Mouse (Mus musculus) layer of hippocampus, postnatal 25 days (tissue): ENCODE measurements around the gene Azin2. TPM values are rescaled to one million over a fixed set of nuclear protein-coding genes. Genes with fewer than 3 reads are reported as not detected.

ENCODE experiments used
- DNase-seq, 2 experiments: peaks; one replicate each; pipeline ENCODE4 v3.0.0; 2022; ENCODE audit warnings: mixed read lengths in 2 of 2, low spot score in 1 of 2; ENCODE audit errors: extremely low spot score in 1 of 2
- total RNA-seq, 2 experiments: library from RNA; stranded (reverse); gene quantifications; 2 replicates each; pipeline ENCODE4 v1.2.3; 2021

Gene Azin2
- total RNA-seq, 2 experiments from 2014 or later: 40.7 to 41.8 TPM

DNA sequence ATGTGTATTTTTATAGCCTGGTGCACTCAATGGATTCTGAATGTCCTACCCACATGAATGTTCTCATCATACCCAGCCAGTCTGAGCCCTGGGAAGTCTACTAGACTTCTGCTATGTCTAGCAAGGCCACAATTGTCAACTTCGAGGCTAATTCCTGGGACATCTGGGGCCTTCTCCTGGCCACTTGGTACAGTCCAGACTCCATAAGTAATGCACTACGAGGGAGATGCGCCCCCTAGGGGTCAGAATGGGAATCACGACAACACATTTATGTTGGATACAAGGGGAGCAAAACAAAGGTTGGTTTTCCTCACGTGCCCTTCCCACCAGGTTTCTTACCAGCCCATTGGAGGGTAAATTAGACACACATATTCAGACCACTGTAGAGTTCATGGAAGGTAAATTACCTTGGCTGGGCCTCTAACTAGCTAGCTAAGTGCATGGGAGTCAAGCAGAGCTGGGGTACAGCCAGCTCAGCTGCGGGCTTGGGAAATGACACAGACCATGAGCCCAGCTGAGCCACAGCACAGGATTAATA is 14.0 kb downstream of the Azin2 start:
- peak in 1 of 2 experiments; percentile 59 for DNase-seq

DNA sequence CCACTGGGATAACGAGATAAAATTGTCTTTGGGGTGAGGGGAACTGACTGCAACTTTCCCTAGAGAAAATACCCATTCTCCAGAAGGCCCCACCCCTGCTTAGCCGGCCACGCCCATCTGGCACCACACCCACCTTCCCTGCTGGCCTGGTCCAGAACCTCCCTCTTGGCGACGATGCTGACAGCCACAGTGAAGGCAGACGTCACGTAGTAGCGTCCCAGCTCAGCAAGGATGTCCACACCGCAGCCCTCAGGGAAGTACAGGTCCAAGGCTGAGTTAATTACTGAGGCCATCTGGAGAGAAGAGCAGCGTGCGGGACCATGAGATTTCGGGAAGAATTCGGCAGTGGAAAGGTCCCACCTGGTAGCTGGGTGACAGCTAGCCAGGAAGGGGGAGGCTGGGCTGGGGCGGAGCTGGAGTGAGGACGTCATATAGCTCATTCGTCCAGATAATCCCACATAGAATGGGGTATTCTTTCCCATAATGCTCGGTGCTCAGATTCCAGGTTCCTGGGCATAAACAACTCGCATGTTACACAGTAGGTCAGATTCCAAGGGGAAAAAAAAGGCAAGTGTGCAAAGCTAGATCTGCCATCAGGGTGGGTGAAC is 14.8 kb downstream of the Azin2 start:
- DNase-seq: no peak

DNA sequence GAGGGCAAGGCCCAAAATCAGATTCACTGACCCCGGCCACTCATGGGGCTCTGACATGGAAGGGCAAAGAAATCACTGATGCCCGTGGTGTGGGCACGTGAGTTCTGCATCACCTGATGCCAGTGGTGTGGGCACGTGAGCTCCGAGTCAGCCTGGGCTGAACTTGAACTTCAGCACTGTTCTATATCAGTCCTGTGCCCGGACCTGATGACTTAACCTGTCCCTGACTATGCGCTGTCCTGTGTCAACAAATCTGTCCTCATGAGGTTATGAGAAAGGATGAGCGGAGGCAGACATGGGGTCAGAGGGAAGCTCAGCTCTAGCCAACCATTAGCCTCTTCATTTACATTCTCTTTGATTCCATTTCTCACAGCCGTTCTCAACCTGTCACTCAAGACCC is 15.5 kb downstream of the Azin2 start:
- no peak for DNase-seq

DNA sequence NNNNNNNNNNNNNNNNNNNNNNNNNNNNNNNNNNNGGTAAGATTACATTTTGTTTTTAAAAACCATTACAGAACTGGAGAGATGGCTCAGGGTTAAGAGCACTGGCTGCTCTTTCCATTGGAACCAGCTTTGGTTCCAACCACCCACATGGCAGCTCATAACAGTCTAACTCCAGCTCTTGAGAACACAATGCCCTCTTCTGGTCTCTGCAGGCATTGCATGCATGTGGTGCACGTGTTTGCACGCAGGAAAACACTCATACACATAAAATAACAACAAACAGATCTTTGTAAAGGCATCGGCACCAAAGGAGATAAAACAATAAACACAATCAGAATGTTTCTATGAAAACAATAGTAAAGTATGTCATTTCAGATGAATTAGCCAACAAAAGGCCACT is 19.9 kb downstream of the Azin2 start:
- DNase-seq: no peak

DNA sequence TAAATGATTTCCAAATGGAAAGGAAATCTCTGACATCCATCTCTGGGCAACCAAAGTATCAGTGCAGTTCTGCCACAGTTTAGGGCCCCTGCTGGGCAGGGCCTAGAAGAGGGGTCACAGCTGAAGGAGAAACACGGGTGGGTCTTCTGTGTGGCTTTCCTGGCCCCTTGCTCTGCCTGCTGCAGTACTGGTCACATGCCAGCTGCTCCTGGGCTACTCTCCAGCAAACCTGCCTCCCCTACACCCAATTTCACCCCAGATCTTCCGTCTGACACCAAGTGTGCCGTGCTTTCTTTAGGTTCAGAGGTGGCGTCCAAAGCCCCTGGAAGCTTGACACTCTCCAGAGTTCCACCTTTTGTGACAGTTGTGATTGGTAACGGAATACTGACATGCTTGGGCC is 26.6 kb downstream of the Azin2 start:
- no peak for DNase-seq

DNA sequence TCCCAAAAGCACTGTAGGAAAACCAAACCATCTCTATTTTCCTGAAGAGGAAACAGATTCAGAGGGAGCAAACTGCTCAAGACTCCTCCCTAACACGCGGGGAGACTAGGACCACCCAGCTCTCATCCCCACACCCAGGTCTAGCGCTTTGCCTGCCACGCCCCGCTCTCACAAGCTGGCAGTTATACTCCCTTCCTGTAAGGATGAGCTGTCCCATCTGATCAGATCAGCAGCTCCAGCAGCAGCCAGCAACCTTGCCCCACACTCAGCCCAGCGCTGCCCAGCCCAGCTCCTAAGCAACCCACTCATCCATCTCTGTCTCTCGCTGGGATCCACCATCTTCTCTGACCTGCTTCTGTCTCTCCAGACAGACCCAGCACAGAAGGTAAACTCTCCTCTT is 29.5 kb downstream of the Azin2 start:
- DNase-seq: no peak

DNA sequence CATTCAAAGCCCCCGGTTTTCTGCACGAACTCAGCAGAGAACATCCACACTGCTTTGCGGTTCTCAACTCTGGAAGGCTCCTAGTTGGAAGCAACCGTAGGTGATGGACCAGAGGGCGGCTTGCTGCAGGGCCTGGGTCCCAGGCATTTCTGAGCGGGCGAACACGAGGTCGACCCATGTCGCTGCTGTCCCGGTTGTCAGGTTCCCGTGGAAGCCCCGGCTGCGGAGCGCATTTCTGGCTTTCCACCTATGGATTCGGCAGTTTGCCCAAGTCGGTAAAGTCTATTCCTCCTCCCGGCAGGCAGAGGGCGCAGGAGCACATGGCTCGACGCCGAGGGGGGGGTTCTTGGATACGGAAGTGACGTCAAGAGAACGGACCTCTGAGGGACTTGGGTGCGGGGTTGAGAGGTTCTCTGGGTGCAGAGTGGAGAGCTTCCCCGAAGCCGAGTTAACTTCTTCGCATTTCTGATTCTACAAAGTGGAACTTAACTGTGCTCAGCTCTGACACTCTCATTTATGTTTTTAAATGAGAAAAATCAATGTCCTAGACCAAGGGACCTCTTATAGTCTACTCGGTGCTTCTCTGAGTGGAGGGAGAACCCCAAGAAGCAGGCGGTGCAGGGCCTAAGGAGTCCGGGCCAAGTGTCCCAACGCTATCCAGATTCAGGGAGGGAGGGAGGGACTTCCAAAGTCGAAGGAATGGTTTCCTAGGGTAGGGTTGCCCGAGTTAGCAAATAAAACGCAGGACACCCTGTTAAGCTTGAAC is 37.2 kb downstream of the Azin2 start:
- DNase-seq: peak; percentile 75 to 82

DNA sequence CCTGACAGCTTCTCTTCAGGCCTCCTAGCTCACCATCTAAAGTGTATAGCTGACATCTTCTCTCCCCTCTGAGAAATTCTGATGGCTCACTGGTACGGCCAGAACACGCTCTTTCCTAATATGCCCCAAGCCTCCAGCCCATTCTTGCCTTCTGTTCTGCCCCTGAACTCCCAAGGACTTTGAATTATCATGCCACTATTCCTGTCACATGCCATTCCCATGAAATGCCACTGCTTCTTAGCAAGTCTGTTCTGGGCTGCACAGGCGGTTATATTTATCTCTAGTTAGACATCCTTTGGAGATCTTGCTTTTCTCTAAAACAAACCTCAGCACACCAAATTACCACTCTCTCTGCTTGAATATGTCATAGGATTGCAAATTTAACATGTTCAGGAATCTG is 38.6 kb downstream of the Azin2 start:
- DNase-seq: no peak

DNA sequence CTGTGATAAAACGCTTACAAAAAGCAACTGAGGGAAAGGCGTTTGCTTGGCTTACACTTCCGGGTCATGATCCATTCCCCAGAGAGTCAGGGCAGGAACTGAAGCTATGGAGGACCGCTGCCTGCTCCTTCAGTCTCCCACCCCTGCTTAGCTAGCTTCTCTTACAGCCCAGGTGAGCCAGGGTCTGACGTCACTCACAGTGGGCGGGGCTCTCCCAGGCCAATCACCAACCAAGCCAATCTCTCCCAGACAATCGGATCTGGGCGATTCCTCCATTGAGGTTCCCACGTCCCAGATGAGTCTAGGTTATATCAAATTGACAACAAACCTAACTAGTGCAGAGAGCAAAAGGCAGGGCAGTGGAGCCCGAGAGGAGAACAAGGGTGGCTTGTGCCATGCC is 43.1 kb downstream of the Azin2 start:
- DNase-seq: no peak

DNA sequence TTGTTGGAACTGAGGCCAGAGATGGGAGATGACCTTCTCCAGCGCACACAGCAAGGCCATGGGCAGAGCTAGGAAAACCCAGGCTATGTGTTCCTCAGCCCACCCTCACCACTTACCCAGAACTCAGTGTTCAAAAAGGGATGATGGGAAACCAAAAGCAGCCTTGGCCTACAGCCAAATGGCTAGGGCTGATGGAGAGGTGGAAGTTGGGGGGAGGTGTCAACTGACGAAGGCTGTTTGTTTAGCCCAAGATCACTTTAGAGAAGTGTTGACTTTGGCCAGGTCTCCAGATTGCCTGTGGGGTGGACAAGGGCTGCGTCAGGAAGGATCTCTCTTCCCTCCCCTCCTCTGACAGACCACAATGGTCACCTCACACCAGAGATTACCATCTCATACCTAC is 44.1 kb downstream of the Azin2 start:
- no peak for DNase-seq

DNA sequence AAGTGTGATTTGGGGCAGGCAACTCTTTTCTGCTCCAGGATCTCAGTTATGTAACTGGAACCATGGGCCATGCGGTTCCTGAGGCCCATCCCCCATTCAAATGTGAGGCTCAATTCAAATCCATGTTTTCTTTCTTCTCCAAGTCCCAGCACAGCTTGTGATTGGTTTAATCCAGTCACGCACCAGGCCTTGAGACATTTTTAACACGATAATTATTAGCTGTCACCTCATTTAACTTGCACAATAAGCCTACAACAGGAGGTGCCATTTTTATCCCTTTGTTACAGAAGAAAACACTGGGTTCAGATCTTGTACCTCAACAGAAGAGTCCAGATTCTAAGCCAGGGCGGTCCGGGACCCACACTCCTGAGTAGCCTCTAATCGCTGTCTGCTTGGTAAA is 44.5 kb downstream of the Azin2 start:
- DNase-seq: no peak

DNA sequence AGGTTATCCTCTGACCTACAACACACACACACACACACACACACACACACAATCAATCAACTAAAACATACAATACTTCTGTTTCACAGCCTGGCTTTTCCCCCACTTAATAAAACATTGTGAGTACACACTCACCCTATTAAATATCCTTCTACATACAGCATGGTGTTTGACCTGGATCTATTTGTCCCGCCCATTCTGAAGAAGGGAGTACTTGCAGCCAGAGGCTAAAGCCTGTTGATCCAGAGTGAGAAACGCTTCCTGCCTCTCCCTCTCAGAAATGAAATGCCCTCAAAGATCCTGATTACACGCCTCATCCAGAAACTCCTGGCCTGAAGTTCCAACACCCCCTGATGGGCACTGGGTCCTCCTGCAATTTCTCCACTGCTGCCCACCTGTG is 45.1 kb downstream of the Azin2 start:
- no peak for DNase-seq

DNA sequence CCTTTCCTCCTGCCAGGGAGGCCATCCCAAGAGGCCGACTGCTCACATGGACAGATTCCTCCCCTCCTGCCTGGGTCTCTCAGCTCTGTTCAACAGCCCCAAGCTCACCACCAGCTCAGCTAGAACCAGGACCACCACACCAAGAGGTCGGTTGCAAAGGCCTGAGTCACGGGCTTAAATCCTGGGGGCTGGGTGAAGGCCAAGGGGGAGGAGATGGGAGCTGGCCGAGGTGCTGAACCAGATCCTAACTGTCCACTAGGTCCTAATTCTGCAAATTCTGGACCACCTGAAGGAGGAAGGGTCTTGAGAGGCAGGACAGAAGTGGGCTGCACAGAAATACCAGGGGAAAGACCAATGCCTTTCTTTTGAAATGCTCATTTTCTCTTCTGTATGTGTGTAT is 48.4 kb downstream of the Azin2 start:
- no peak for DNase-seq

DNA sequence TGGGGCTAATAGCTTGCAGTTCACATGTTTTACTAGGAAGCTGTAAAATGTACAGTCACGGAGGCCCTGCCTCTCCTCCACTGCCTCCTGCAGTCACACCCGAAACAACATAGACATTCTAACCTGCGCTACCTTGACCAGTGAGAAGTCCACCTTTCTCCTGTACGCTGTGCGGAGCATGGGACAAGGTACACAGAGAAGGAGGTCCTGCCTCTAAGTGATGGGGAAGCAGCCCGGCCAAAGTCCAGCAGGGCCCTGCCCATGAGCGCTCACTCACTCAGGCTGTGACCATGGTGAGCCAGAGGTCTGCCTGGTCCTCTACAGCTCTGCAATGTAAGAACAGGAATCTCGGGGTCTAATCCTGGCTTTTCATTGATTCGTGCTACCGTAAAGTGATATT is 50.2 kb downstream of the Azin2 start:
- no peak for DNase-seq

DNA sequence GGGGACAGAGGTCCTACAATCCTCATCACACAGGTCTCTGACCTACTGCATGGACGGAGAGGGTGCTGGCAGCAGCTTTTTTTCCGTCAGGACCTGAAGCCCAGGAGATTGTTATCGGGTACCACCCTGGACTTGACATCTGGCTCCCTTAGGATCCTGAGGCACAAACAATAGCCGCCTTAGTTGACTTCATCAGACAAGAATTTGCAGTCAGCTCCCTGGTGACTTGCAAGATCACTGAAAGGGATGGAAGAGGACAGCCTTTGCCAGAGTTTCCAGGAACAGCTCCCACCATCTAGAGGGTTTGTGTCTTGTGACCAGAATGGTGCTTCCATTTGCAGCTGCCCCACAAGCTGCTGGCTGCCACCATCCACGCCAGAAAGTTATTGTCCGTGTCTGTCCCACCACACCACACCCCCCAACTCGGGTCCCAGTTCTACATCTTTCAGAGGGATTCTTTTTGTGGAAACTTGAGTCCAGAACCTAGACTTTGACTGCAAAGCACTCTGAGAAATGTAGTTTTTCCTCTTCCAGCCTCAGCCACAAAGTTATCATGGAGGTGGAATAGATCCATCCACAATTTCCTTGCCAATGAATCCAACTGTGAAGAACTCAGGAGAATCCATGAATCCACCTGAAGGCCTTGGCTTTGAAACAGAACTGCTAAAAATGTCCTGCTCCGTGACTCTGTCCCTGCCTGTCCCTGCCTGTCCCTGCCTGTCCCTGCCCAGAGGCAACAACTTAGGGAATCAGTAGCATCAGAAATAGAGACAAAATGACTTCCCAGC is 51.8 kb downstream of the Azin2 start:
- DNase-seq: no peak

DNA sequence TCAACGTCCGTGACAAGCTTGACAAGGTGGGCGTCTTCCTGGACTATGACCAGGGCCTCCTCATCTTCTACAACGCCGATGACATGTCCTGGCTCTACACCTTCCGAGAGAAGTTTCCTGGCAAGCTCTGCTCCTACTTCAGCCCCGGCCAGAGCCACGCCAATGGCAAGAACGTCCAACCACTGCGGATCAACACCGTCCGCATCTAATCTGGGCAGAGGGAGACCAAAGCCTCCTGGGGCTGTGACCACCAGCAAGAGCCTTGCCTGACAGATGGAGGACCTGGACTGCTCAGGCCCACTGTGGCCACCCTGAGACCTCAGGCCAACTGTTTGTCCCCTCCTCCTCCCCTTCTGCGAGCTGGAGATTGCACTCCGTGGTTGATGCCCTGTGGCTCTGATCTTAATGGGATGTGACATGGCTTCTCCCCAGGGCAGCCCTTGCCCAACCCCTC is 52.8 kb downstream of the Azin2 start:
- DNase-seq: no peak

DNA sequence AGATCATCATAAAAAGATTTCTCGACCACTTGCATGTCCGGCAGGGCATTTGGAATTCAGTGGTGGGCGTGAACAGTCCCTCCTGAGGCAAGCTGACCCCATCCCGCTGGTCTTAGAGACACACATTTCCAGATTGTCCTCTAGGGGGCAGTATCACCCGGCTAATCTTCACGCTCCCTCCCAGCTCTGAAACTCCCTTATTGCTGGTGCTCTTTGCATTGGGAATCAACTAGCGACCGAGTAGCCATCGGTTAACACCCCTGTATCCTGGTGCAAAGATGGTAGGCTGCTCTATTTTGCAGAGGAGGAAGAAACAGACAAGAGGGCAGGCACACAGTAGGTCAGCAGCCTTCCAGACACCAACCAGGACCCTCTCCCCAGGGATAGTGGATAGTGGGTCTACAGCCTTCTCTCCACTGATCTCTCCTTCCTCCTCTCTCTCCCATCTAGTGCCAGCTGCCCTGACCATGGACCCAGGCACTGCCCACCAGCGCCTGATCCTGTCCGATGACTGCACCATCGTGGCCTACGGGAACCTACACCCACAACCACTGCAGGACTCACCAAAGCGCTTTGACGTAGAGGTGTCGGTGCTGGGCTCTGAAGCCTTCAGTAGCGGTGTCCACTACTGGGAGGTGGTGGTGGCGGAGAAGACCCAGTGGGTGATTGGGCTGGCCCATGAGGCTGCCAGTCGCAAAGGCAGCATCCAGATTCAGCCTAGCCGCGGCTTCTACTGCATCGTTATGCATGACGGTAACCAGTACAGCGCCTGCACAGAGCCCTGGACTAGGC is 53.5 kb downstream of the Azin2 start:
- DNase-seq: peak; percentile 45 to 51

DNA sequence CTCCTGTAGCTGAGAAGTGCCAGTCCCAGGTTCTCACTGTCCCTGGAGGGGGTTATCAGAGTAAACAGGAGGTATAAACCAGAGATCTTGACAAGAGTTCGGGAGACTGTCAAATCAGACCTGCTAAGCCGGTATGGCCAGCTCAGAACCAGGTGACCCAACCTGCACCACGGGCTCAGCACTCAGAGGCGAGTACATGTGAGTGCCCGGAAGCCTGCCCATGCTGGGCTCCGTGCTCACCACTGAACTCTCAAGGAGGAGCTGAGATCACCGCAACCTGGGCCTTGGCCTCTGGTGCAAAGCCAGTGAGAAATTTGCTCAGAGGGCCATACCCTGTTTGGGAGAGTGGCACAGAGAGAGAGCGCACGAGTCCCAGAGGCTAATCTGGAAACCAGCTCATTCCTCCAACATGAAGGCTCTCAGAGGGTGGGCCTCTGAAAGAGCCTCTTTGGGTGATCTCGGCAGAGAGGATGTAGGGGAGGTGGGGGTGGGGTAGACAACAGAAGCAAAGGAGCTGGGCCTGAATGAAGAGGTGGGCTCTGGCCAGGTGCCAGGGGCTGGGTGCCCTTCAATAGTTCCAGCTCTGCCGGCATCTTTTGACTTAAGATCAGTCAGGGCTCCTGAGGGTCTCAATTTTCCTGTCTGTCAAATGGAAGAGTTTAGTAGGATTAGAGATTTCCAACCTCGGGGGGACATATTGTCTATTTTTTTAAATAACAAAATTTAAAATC is 54.8 kb downstream of the Azin2 start:
- no peak for DNase-seq

DNA sequence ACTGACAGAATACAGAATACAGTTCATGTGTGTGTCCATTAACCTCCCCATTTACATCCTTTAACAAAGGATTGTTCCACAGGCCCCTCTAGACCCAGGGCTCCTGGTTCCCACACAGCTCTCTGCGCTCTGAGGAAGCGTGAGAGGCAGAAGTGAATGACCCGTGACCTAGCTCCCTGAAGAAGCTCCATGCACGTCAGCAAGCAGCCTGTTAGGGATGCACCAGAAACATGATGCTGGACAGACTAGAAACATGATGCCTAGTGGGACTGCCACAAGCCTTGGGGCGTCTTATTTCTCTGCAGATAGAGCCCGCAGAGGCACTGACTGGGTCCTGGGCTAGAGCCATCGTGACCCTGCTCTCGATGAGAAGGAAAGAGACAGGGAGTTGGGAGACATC is 55.5 kb downstream of the Azin2 start:
- no peak for DNase-seq

DNA sequence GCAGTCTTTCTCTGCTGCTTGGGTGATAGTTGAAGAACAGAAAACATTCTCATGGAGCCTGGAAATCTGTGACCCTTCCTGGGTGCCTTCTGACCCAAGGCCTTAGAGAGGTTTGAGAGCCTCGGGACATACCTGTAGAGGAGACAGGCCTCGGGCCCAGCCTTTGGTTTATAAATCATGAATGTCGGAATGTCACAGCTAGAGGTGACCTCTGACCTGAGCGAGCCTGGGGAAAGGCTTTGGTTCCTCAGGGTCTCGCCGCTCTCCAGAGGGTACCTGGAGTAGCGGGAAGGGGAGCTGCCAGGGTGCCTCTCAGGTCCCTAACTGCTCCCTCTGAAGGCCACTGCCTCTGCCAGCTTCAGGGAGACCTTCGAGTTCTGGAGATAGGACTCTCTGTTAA is 57.0 kb downstream of the Azin2 start:
- no peak for DNase-seq
